Mouse (Mus musculus) heart, postnatal 0 days (tissue): ENCODE results near the gene Chrna4.

Source experiments
- CTCF ChIP-seq: IDR thresholded peaks from 2 replicates; pipeline ENCODE4 v1.5.1; 2016; ENCODE audit warnings: antibody characterized with exemption, control low read depth, low read depth
- EP300 ChIP-seq: IDR thresholded peaks from 2 replicates; pipeline ENCODE4 v1.6.1; 2016; ENCODE audit warnings: antibody characterized with exemption, low read depth

DNA sequence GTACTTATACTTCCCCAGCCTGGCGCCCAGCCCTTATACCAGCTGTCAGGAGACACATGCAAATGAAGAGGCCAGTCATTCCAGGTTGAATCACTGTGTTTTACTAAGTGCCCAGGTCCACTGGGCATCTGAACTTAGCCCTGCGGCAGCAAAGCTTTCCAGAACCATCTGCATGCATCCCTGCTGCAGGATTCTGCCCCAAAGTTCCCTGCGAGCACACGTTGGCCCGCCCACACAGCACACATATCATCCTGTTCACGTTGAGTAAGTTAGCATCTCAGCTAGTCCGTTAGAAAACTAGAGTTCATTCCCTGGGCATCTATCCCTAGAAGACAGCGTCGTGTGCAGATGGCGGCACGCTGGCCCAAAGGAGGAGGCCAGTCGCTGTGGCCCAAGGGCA is 32.2 kb upstream of the Chrna4 start:
- TF ChIP-seq CTCF (no peak), EP300 (no peak)
